Mouse (Mus musculus): ENCODE results near the gene Gm42906. TPM values are rescaled to one million over a fixed set of nuclear protein-coding genes. Genes with fewer than 3 reads are reported as not detected.

Gene Gm42906
- polyA plus RNA-seq, 1 experiment from 2014 or later, result not detected

GRCm38 (mm10) chr5:151065228-151065627 lies 362.7 kb downstream of the Gm42906 start:
- Histone ChIP-seq H3K9me3 (peaks cover 10% of the 10 kb centered on the region; the same call in 1 of the 2 replicates), H3K4me3 (no peak overlapping the region), H3K4me1 (peaks cover 5% of the 10 kb centered on the region), H3K27ac (no peak overlapping the region), H3K36me3 (replicated peaks) (peaks cover 18% of the 10 kb centered on the region), H3K27me3 (ENCODE audit: poor library complexity, severe bottlenecking) (no peaks in the 10 kb centered on the region)
- WGBS, result 90% methylated on average over 1 of the region's 1 CpGs
- no peak for DNase-seq (ENCODE audit: extremely low spot score, low spot score)

GRCm38 (mm10) chr5:151061942-151062341 lies 366.0 kb downstream of the Gm42906 start:
- H3K27ac ChIP-seq, result no peak overlapping the region
- DNase-seq (ENCODE audit: extremely low spot score, low spot score), result no peak
- H3K4me1 ChIP-seq, result peaks cover 12% of the 10 kb centered on the region
- peaks cover 18% of the 10 kb centered on the region for H3K36me3 ChIP-seq (replicated peaks)
- 92% methylated on average over 2 of the region's 2 CpGs for WGBS
- H3K27me3 ChIP-seq (ENCODE audit: poor library complexity, severe bottlenecking), result no peaks in the 10 kb centered on the region
- H3K4me3 ChIP-seq, result no peak overlapping the region
- peaks cover 10% of the 10 kb centered on the region; the same call in 1 of the 2 replicates for H3K9me3 ChIP-seq

DNA sequence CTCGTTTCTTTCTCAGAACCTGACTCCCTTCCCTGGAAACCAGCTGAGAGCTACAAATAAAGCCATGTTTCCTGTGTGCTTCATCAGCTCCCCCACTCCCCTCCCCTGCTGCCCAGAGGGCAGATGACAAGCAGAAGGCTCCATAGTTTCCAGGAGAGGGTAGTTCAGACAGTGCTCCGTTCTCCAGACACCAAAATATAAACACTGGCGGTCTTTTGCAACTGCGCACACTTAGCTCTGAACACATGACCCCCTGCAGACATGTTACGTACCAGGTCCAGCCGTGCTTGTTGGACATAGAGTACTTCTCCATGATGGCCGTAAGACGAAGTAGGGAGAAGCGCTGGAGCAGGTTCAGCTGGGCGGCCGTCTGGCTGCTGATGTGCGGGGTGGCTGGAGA lies 367.5 kb downstream of the Gm42906 start:
- H3K27me3 ChIP-seq (ENCODE audit: poor library complexity, severe bottlenecking), result no peaks in the 10 kb centered on the region
- 83% methylated on average over 12 of the region's 12 CpGs for WGBS
- peak overlapping the region; percentile 22; the same call in 1 of the 2 replicates for H3K27ac ChIP-seq
- H3K4me3 ChIP-seq, result no peak overlapping the region
- peaks cover 18% of the 10 kb centered on the region for H3K36me3 ChIP-seq (replicated peaks)
- H3K9me3 ChIP-seq, result peaks cover 10% of the 10 kb centered on the region; the same call in 1 of the 2 replicates
- H3K4me1 ChIP-seq, result peaks cover 20% of the 10 kb centered on the region
- no peak for DNase-seq (ENCODE audit: extremely low spot score, low spot score)

DNA sequence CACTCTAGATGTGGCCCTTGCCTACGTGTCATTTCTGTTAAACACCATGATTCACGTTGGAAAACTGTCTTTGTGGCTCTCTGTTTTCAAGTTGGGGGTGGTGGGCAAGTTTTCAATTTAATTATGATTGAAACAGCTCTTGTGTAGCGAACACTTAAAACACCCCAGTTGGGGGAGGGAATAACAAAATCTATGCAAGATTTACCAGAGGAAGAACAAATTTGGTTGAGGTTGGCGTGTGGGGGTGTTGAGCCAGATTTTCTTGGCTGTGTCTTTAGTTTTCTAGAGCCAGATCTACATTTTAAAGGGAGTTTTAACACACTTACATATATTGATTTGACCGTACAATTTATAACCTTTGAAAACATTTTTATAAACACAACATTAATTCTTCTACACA lies 368.2 kb downstream of the Gm42906 start:
- H3K27me3 ChIP-seq (ENCODE audit: poor library complexity, severe bottlenecking), result no peaks in the 10 kb centered on the region
- 86% methylated on average over 5 of the region's 5 CpGs for WGBS
- peaks cover 18% of the 10 kb centered on the region for H3K36me3 ChIP-seq (replicated peaks)
- no peak overlapping the region for H3K4me3 ChIP-seq
- DNase-seq (ENCODE audit: extremely low spot score, low spot score), result no peak
- H3K9me3 ChIP-seq, result peaks cover 10% of the 10 kb centered on the region; the same call in 1 of the 2 replicates
- peaks cover 27% of the 10 kb centered on the region for H3K4me1 ChIP-seq
- H3K27ac ChIP-seq, result no peak overlapping the region

DNA sequence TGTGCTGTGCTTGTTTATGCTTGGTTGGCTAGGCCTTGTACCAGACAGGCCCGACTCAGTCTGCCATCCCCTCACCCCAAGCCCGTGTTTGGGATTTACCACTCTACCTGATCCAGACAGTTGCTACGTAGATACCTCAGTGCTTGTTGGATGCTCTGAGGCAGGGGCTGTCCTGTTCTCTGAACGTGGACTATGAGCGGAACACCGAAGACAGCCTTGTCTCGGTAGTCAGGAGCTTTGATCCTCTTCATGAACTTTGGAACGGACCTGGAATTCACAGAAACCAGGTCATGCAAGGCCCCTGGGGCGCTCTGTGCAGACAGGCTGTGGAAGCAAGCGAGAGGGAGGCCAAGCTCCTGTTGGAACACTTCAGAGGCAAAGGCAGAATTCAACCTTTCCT lies 368.6 kb downstream of the Gm42906 start:
- Histone ChIP-seq H3K4me3 (no peak overlapping the region), H3K36me3 (replicated peaks) (peaks cover 18% of the 10 kb centered on the region), H3K4me1 (peaks cover 31% of the 10 kb centered on the region), H3K9me3 (peaks cover 10% of the 10 kb centered on the region; the same call in 1 of the 2 replicates), H3K27me3 (ENCODE audit: poor library complexity, severe bottlenecking) (no peaks in the 10 kb centered on the region), H3K27ac (no peak overlapping the region)
- no peak for DNase-seq (ENCODE audit: extremely low spot score, low spot score)
- WGBS, result 90% methylated on average over 10 of the region's 10 CpGs

DNA sequence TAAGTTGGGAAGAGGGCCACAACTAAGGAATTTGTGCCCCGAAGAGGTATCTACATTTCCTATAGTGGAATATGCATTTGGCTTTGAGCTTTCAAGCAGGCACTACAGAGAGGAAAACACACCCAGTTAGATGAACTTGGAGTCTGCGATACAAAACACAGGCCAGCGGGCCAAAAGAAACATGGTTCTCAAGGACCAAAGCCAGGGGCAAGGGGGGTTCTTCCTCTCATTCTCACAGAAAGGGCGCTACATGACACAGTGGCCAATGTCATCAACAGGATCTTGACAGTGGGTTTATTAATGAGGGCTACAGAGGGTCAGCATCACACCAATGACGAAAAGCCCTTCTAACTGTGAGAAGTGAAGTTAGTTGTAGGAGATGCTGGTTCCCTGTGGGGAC lies 370.2 kb downstream of the Gm42906 start:
- H3K4me3 ChIP-seq, result no peak overlapping the region
- 93% methylated on average over 5 of the region's 5 CpGs for WGBS
- no peak overlapping the region for H3K27ac ChIP-seq
- no peak for DNase-seq (ENCODE audit: extremely low spot score, low spot score)
- H3K4me1 ChIP-seq, result peaks cover 40% of the 10 kb centered on the region
- peaks cover 11% of the 10 kb centered on the region for H3K36me3 ChIP-seq (replicated peaks)
- peaks cover 10% of the 10 kb centered on the region; the same call in 1 of the 2 replicates for H3K9me3 ChIP-seq
- H3K27me3 ChIP-seq (ENCODE audit: poor library complexity, severe bottlenecking), result no peaks in the 10 kb centered on the region

GRCm38 (mm10) chr5:151056920-151057294 lies 371.1 kb downstream of the Gm42906 start:
- H3K4me1 ChIP-seq, result peaks cover 40% of the 10 kb centered on the region
- no peak for DNase-seq (ENCODE audit: extremely low spot score, low spot score)
- H3K36me3 ChIP-seq (replicated peaks), result peaks cover 9% of the 10 kb centered on the region
- H3K27ac ChIP-seq, result peak overlapping the region; percentile 75
- no peaks in the 10 kb centered on the region for H3K27me3 ChIP-seq (ENCODE audit: poor library complexity, severe bottlenecking)
- WGBS, result 70% methylated on average over 6 of the region's 6 CpGs
- peaks cover 6% of the 10 kb centered on the region; the same call in 1 of the 2 replicates for H3K9me3 ChIP-seq
- H3K4me3 ChIP-seq, result no peak overlapping the region

- peaks cover 6% of the 10 kb centered on the region for H3K36me3 ChIP-seq (replicated peaks)
- H3K27me3 ChIP-seq (ENCODE audit: poor library complexity, severe bottlenecking), result no peaks in the 10 kb centered on the region
- WGBS, result 72% methylated on average over 12 of the region's 12 CpGs
- H3K9me3 ChIP-seq, result peaks cover 4% of the 10 kb centered on the region; the same call in 1 of the 2 replicates
- no peak for DNase-seq (ENCODE audit: extremely low spot score, low spot score)
- H3K4me1 ChIP-seq, result peaks cover 40% of the 10 kb centered on the region
- peak overlapping the region; percentile 75 for H3K27ac ChIP-seq
- no peak overlapping the region for H3K4me3 ChIP-seq
Measured at GRCm38 (mm10) chr5:151056255-151056919, 371.6 kb downstream of the Gm42906 start.

DNA sequence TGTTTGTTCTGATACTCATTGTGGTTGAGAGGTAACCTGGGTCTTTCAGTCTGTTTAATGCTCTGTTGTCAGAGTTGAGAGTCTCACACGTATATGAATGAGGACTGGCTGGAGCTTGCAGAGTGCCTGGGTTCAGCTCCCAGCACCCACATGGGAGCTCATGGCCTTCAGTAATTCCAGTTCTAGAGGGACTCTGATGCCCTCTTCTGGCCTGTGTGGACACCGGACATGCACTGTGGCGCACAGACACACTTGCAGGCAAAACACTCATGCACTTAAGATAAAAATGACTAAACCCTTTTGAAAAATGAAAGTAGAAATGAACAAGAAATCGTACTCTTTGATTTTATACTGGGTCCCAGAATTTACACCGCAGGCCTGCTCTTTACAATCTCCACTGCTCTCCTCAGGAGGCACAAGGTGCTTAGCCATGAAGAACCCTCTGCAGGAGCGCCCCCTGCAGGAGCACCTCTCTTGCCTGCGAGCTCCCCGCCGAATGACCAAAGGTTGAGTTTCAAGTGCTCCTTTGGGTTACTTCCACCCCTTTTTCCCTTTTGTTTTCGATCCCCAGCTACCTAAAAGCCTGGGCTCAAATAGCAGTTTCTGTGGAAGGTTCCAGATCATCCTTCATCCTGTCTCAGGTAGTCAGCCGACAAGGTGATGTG lies 372.4 kb downstream of the Gm42906 start:
- Histone ChIP-seq H3K4me3 (no peak overlapping the region), H3K27ac (0 out of 2 replicates have a peak overlapping the region, but pooled peaks have one; percentile 59), H3K27me3 (ENCODE audit: poor library complexity, severe bottlenecking) (no peaks in the 10 kb centered on the region), H3K36me3 (replicated peaks) (peaks cover 6% of the 10 kb centered on the region), H3K9me3 (peaks cover 4% of the 10 kb centered on the region; the same call in 1 of the 2 replicates), H3K4me1 (peaks cover 37% of the 10 kb centered on the region)
- 91% methylated on average over 11 of the region's 11 CpGs for WGBS
- DNase-seq (ENCODE audit: extremely low spot score, low spot score), result no peak

DNA sequence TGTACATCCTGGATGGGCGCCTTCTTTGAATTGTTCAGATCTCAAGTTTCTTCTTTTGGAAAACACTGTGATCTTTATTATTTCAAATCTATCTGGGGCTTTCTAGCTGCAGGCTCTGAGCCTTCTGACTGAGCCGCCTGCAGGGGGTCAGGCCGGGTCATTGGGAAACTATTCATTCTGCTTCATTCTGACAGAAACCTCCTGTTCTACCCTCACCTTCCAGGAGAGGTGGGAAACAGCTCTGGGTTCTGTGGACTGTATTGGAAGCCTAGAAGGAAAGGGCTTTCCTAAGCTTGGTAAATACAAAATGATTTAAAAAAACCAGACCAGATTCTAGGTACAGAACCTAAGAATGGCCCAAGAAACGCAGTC lies 373.2 kb downstream of the Gm42906 start:
- DNase-seq (ENCODE audit: extremely low spot score, low spot score), result no peak
- peak overlapping the region; percentile 59 for H3K27ac ChIP-seq
- H3K4me3 ChIP-seq, result no peak overlapping the region
- peaks cover 6% of the 10 kb centered on the region for H3K36me3 ChIP-seq (replicated peaks)
- peaks cover 35% of the 10 kb centered on the region for H3K4me1 ChIP-seq
- peaks cover 4% of the 10 kb centered on the region; the same call in 1 of the 2 replicates for H3K9me3 ChIP-seq
- H3K27me3 ChIP-seq (ENCODE audit: poor library complexity, severe bottlenecking), result no peaks in the 10 kb centered on the region
- 47% methylated on average over 4 of the region's 4 CpGs for WGBS

DNA sequence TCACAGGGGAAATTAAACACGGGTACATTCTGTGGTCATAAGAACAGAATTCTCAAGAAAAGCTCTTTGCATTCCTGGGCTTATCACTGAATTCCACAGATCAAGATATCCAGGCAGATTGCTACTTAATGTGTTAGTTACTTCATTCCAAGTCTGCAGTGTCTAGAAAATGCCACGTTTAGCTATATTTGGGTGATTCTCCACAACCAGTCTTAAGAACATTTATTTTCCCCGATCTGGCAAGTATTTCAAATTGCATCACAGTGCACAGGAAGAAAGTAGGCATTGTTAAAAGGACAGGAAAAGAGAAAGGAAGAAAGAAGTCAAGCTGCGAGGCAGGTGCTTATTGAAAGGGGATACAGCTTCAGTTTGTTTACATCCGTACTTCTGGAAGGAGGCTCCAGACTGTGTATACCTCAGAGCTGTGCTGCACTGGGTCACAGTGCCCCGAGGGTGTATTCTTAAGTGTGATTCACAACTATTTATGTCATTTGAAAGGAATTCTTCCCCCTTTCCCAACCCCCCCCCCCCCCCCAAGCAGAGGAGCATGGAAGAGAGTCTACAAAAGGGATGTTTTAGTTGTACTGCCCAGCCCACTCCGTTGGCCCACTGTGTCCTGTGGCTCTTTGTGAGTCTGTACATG lies 373.7 kb downstream of the Gm42906 start:
- DNase-seq (ENCODE audit: extremely low spot score, low spot score), result no peak
- peaks cover 6% of the 10 kb centered on the region for H3K36me3 ChIP-seq (replicated peaks)
- H3K9me3 ChIP-seq, result peaks cover 4% of the 10 kb centered on the region; the same call in 1 of the 2 replicates
- H3K4me1 ChIP-seq, result peaks cover 35% of the 10 kb centered on the region
- H3K27me3 ChIP-seq (ENCODE audit: poor library complexity, severe bottlenecking), result no peaks in the 10 kb centered on the region
- 38% methylated on average over 7 of the region's 7 CpGs for WGBS
- H3K27ac ChIP-seq, result peak overlapping the region; percentile 59
- H3K4me3 ChIP-seq, result no peak overlapping the region

- Histone ChIP-seq H3K4me1 (peaks cover 32% of the 10 kb centered on the region), H3K27ac (no peak overlapping the region), H3K4me3 (no peak overlapping the region), H3K36me3 (replicated peaks) (peaks cover 6% of the 10 kb centered on the region), H3K9me3 (peaks cover 4% of the 10 kb centered on the region; the same call in 1 of the 2 replicates), H3K27me3 (ENCODE audit: poor library complexity, severe bottlenecking) (no peaks in the 10 kb centered on the region)
- WGBS, result 86% methylated on average over 5 of the region's 5 CpGs
- no peak for DNase-seq (ENCODE audit: extremely low spot score, low spot score)
Measured at GRCm38 (mm10) chr5:151053190-151053589, 374.8 kb downstream of the Gm42906 start.
